Comparison of ENCODE assay signal across 19 mouse cellular contexts in genomic region chr1:136639221-136639620, GRCm38 (mm10). TPM values are rescaled to one million over a fixed set of nuclear protein-coding genes. Genes with fewer than 3 reads are reported as not detected.
A peak's percentile ranks its signal among the peaks of the same experiment; 100 is the strongest.
DNase-seq lines count a peak whose midpoint lies in the region; ATAC-seq lines count a peak whose summit lies in the region.
"Had no signal": no experiment of that assay in that cellular context is flagged by ENCODE, and none has a peak within 500 bp of the region (broad histone marks: within the 10 kb centered on the region; RNA-seq: fewer than 3 reads in every experiment).

No protein-coding gene starts in this region.

- DNase-seq in CD4-positive, CD25-positive, alpha-beta regulatory T cell, adult 2 months (ENCODE audit: low read depth, low spot score) = peak; percentile 42
- peak; percentile 73 for DNase-seq in MEL-GATA-1-ER (ENCODE audit: extremely low read depth, low read depth)
- DNase-seq in naive thymus-derived CD4-positive, alpha-beta T cell, adult 2 months (ENCODE audit: low read depth) = peak; percentile 58
- DNase-seq in adrenal gland, postnatal 4 days (ENCODE audit: low spot score in 2 of 2) = no peak
- no peak for DNase-seq in testis, postnatal 14 days (ENCODE audit: low spot score)
- DNase-seq: adrenal gland, adult 8-10 months; adrenal gland, postnatal 25 days; cerebellum, postnatal 14 days; gastrocnemius, postnatal 25 days; heart, adult 18-20 months; heart, postnatal 10 days; heart, postnatal 36 days had no signal

- no peak for ATAC-seq in CD4-positive, CD25-positive, alpha-beta regulatory T cell, adult 4 months
- ATAC-seq in megakaryocyte, adult 5-6 weeks (ENCODE audit: poor library complexity, severe bottlenecking) = peak; percentile 65
- no peak for ATAC-seq in erythroid progenitor cell, adult 5-6 weeks (replicated peaks; ENCODE audit: low FRiP score, poor library complexity, severe bottlenecking)
- ATAC-seq: activated CD4-positive, CD25-positive, alpha-beta regulatory T cell, adult 4 months; forebrain, embryonic 16.5 days; hindbrain, embryonic 16.5 days; intestine, embryonic 15.5 days had no signal

RNA-seq across cellular contexts. Expression of gene Zfp281, which starts 14.5 kb away (rescaled TPM):
- polyA plus RNA-seq in CD4-positive, CD25-positive, alpha-beta regulatory T cell, adult 4 months (2017; shearing (Covaris generic)) = 10 to 100 TPM; 18.5 to 32.8 TPM
- total RNA-seq in megakaryocyte, adult 5-6 weeks (2015) = 17.0 and 19.9 TPM in 2 replicates
- 18.9 and 21.0 TPM in 2 replicates for total RNA-seq in megakaryocyte, adult 5-6 weeks (2017)
- 5.0 and 7.2 TPM in 2 replicates for total RNA-seq in erythroid progenitor cell, adult 5-6 weeks (2015; ENCODE audit: low replicate concordance)
- total RNA-seq in erythroid progenitor cell, adult 5-6 weeks (2017; ENCODE audit: low replicate concordance) = 4.1 and 5.6 TPM in 2 replicates
- total RNA-seq in adrenal gland, postnatal 4 days (2021) = 10 to 100 TPM; 24.0 to 24.3 TPM

Comparison
In these comparisons a context has a peak if more than half of its experiments do, and no peak if none do; other contexts are left out.
1. DNase-seq: peak in CD4-positive, CD25-positive, alpha-beta regulatory T cell, adult 2 months (single experiment), MEL-GATA-1-ER (single experiment) and naive thymus-derived CD4-positive, alpha-beta T cell, adult 2 months (single experiment); none in adrenal gland, postnatal 4 days (0 of 2) and testis, postnatal 14 days (single experiment).